In genomic region chr4:106562837-106563790, GRCm38 (mm10) we compare ENCODE assay signal across 8 mouse cellular contexts. TPM values are rescaled to one million over a fixed set of nuclear protein-coding genes. Genes with fewer than 3 reads are reported as not detected.
DNase-seq lines count a peak whose midpoint lies in the region; ATAC-seq and TF ChIP-seq lines count a peak whose summit lies in the region.

No protein-coding gene starts in this region.

- in situ Hi-C loops in CH12.LX (cut with MboI; ENCODE audit: low pct_ligation_motif_present, low pct_unique_long_range_greater_than_20kb, low sequenced_read_pairs), result no loop called here

- 33% methylated on average over 9 of the region's 9 CpGs for WGBS in intestine, embryonic 14.5 days
- 33% methylated on average over 9 of the region's 9 CpGs for WGBS in liver, postnatal 0 days (ENCODE audit: insufficient replicate concordance)
- WGBS in stomach, postnatal 0 days, result 40% methylated on average over 9 of the region's 9 CpGs
- WGBS in cerebellum, adult 2 months, result 51% methylated on average over 9 of the region's 9 CpGs

- no peak for TF ChIP-seq RAD21 in CH12.LX (IDR thresholded peaks at IDR 0.05; ENCODE audit: low read depth, low read length)

- TF ChIP-seq CTCF in CH12.LX (conservative IDR thresholded peaks at IDR 0.05 in 1 of 2, IDR thresholded peaks at IDR 0.05 in 1 of 2; ENCODE audit: low read depth in 2 of 2, low read length in 2 of 2), result no peak
- TF ChIP-seq CTCF in liver, postnatal 0 days (IDR thresholded peaks at IDR 0.05; ENCODE audit: low read depth), result no peak
- TF ChIP-seq CTCF in stomach, postnatal 0 days (IDR thresholded peaks at IDR 0.05; ENCODE audit: low read depth), result no peak
- TF ChIP-seq CTCF in cerebellum, adult 2 months (IDR thresholded peaks at IDR 0.05; ENCODE audit: borderline replicate concordance, insufficient read depth, low read depth, low read length), result no peak

- H3K9ac ChIP-seq in CH12.LX (ENCODE audit: insufficient read depth, low read depth), result peak overlapping the region; percentile 8; the same call in 1 of the 2 replicates
- H3K9ac ChIP-seq in intestine, embryonic 14.5 days (ENCODE audit: low read length), result peak overlapping the region; percentile 23; the same call in 1 of the 2 replicates
- H3K9ac ChIP-seq in liver, postnatal 0 days (replicated peaks), result peak overlapping the region; percentile 83
- no peak overlapping the region for H3K9ac ChIP-seq in stomach, postnatal 0 days (ENCODE audit: low read length)

- peaks cover 11 to 28% of the 10 kb centered on the region in 2 experiments; a peak in 3 of 4 replicates for H3K4me1 ChIP-seq in CH12.LX (ENCODE audit: control insufficient read depth in 1 of 2, insufficient read depth in 2 of 2)
- H3K4me1 ChIP-seq in intestine, embryonic 14.5 days (replicated peaks; ENCODE audit: control insufficient read depth, insufficient read depth, low read length), result peaks cover 31% of the 10 kb centered on the region
- peaks cover 9% of the 10 kb centered on the region for H3K4me1 ChIP-seq in liver, postnatal 0 days (ENCODE audit: insufficient read depth)
- peaks cover 10% of the 10 kb centered on the region; the same call in 1 of the 2 replicates for H3K4me1 ChIP-seq in stomach, postnatal 0 days (replicated peaks; ENCODE audit: control insufficient read depth, insufficient read depth)
- H3K4me1 ChIP-seq in cerebellum, adult 2 months (ENCODE audit: control insufficient read depth, insufficient read depth, low read length), result peaks cover 6% of the 10 kb centered on the region

- dilution Hi-C loops in CH12.LX (cut with MboI; ENCODE audit: extremely low pct_ligation_motif_present, extremely low pct_unique_long_range_greater_than_20kb, low sequenced_read_pairs), result no loop called here

- peaks cover 10 to 58% of the 10 kb centered on the region in 2 experiments for H3K36me3 ChIP-seq in CH12.LX (replicated peaks in 1 of 2; ENCODE audit: control insufficient read depth in 1 of 2, insufficient read depth in 1 of 2, low read length in 1 of 2)
- peaks cover 39% of the 10 kb centered on the region for H3K36me3 ChIP-seq in intestine, embryonic 14.5 days (ENCODE audit: control insufficient read depth, insufficient read depth, low read length)
- H3K36me3 ChIP-seq in liver, postnatal 0 days (replicated peaks; ENCODE audit: insufficient read depth, low read length), result peaks cover 14% of the 10 kb centered on the region; the same call in 1 of the 2 replicates
- no peaks in the 10 kb centered on the region; the same call in 1 of the 2 replicates for H3K36me3 ChIP-seq in stomach, postnatal 0 days (ENCODE audit: control insufficient read depth, insufficient read depth, low read length)

- no peaks in the 10 kb centered on the region for H3K9me3 ChIP-seq in CH12.LX (replicated peaks; ENCODE audit: low read length)
- H3K9me3 ChIP-seq in intestine, embryonic 14.5 days (ENCODE audit: control insufficient read depth, low read length), result no peaks in the 10 kb centered on the region
- H3K9me3 ChIP-seq in liver, postnatal 0 days (ENCODE audit: low read length), result no peaks in the 10 kb centered on the region
- no peaks in the 10 kb centered on the region for H3K9me3 ChIP-seq in stomach, postnatal 0 days (ENCODE audit: control insufficient read depth, low read length)

- peak overlapping the region in 2 of 3 experiments; percentile 67 to 87 for H3K4me3 ChIP-seq in CH12.LX (replicated peaks in 1 of 3; ENCODE audit: low read depth in 2 of 3, low read length in 2 of 3, poor library complexity in 1 of 3)
- H3K4me3 ChIP-seq in intestine, embryonic 14.5 days (ENCODE audit: low read depth, low read length), result peak overlapping the region; percentile 90
- H3K4me3 ChIP-seq in liver, postnatal 0 days (ENCODE audit: low read depth, low read length), result peak overlapping the region; percentile 85
- H3K4me3 ChIP-seq in stomach, postnatal 0 days (ENCODE audit: low read depth, low read length), result peak overlapping the region; percentile 65
- H3K4me3 ChIP-seq in cerebellum, adult 2 months (replicated peaks; ENCODE audit: insufficient read depth, low read depth, low read length), result no peak overlapping the region

- peaks cover 15% of the 10 kb centered on the region for H3K79me2 ChIP-seq in CH12.LX (replicated peaks; ENCODE audit: control insufficient read depth, extremely low read depth, insufficient read depth, poor library complexity, severe bottlenecking)

- peak overlapping the region; percentile 79 for H3K4me2 ChIP-seq in CH12.LX (ENCODE audit: insufficient read depth, low read depth, poor library complexity, severe bottlenecking)
- peak overlapping the region; percentile 55 for H3K4me2 ChIP-seq in intestine, embryonic 14.5 days (ENCODE audit: low read length)
- peak overlapping the region; percentile 98 for H3K4me2 ChIP-seq in liver, postnatal 0 days (ENCODE audit: low read depth, low read length)
- H3K4me2 ChIP-seq in stomach, postnatal 0 days (replicated peaks; ENCODE audit: low read depth), result peak overlapping the region; percentile 87

- no peak for TF ChIP-seq POLR2A in CH12.LX (IDR thresholded peaks at IDR 0.05; ENCODE audit: low read depth, low read length)
- no peak for TF ChIP-seq POLR2A in cerebellum, adult 2 months (IDR thresholded peaks at IDR 0.05; ENCODE audit: borderline replicate concordance, insufficient read depth, low read length)

- DNase-seq in CH12.LX (ENCODE audit: extremely low read depth), result peak; percentile 15
- DNase-seq in embryo, embryonic 10.5 days (ENCODE audit: low spot score), result peak; percentile 75
- no peak for DNase-seq in intestine, embryonic 14.5 days (ENCODE audit: low spot score)
- peak; percentile 54 for DNase-seq in liver, postnatal 0 days
- DNase-seq in stomach, postnatal 0 days (ENCODE audit: low spot score), result no peak
- no peak for DNase-seq in left cerebral cortex, adult 18-20 months (ENCODE audit: low spot score in 2 of 2)
- no peak for DNase-seq in cerebellum, adult 2 months
- DNase-seq in thymus, postnatal 10 days (ENCODE audit: low spot score in 2 of 2), result no peak

- no peak overlapping the region for H3K27ac ChIP-seq in CH12.LX (ENCODE audit: insufficient read depth, low read depth)
- no peak overlapping the region for H3K27ac ChIP-seq in intestine, embryonic 14.5 days (ENCODE audit: low read depth)
- H3K27ac ChIP-seq in liver, postnatal 0 days (ENCODE audit: low read depth), result peak overlapping the region; percentile 95
- no peak overlapping the region for H3K27ac ChIP-seq in stomach, postnatal 0 days (replicated peaks)
- H3K27ac ChIP-seq in cerebellum, adult 2 months (ENCODE audit: insufficient read depth, low read length), result no peak overlapping the region

- H3K27me3 ChIP-seq in CH12.LX (replicated peaks), result no peaks in the 10 kb centered on the region
- no peaks in the 10 kb centered on the region for H3K27me3 ChIP-seq in intestine, embryonic 14.5 days (replicated peaks; ENCODE audit: control insufficient read depth, insufficient read depth, low read length)
- H3K27me3 ChIP-seq in liver, postnatal 0 days (ENCODE audit: insufficient read depth, low read length), result 0 out of 2 replicates have a peak, but pooled peaks cover 3% of the 10 kb centered on the region
- no peaks in the 10 kb centered on the region for H3K27me3 ChIP-seq in stomach, postnatal 0 days (ENCODE audit: control insufficient read depth, insufficient read depth, low read length)
- H3K27me3 ChIP-seq in cerebellum, adult 2 months (ENCODE audit: control insufficient read depth, insufficient read depth, low read length), result no peaks in the 10 kb centered on the region

- no peak for TF ChIP-seq EP300 in CH12.LX (IDR thresholded peaks at IDR 0.05; ENCODE audit: low read length)
- TF ChIP-seq EP300 in liver, postnatal 0 days (IDR thresholded peaks at IDR 0.05; ENCODE audit: low read depth), result no peak
- TF ChIP-seq EP300 in stomach, postnatal 0 days (optimal IDR thresholded peaks at IDR 0.05), result no peak

- no peak for ATAC-seq in intestine, embryonic 14.5 days (replicated peaks; ENCODE audit: low FRiP score, low TSS enrichment, low read depth)
- ATAC-seq in liver, postnatal 0 days, result peak; percentile 26
- no peak for ATAC-seq in stomach, postnatal 0 days (ENCODE audit: low FRiP score, low TSS enrichment)

TF ChIP-seq in CH12.LX, 34 proteins besides CTCF, POLR2A, EP300 and RAD21 (continues in another document):
- TF ChIP-seq HCFC1 (IDR thresholded peaks at IDR 0.05; ENCODE audit: low read depth, low read length) (no peak), KAT2A (IDR thresholded peaks at IDR 0.05; ENCODE audit: insufficient replicate concordance, low read length) (no peak), MYC (IDR thresholded peaks at IDR 0.05; ENCODE audit: low read depth, low read length) (no peak), ZNF384 (IDR thresholded peaks at IDR 0.05; ENCODE audit: low read depth, low read length) (no peak), CHD1 (IDR thresholded peaks at IDR 0.05; ENCODE audit: low read depth, low read length) (no peak)

RNA-seq across cellular contexts. Expression of gene Dhcr24, which starts 2.3 kb away (rescaled TPM):
- 46.9 and 51.6 TPM in 2 replicates for total RNA-seq in CH12.LX (2012; rRNA removed)
- total RNA-seq in CH12.LX (2014; rRNA removed), result 37.3 and 41.4 TPM in 2 replicates
- polyA plus RNA-seq in CH12.LX (2012; ENCODE audit: insufficient read length, low read depth), result 87.8 and 90.5 TPM in 2 replicates
- polyA plus RNA-seq in intestine, embryonic 14.5 days (2014; fragmentation: Nextera tagmentation; extraction: Ambion mirVana), result 30.4 and 38.2 TPM in 2 replicates
- 13.6 and 17.1 TPM in 2 replicates for polyA plus RNA-seq in liver, postnatal 0 days (2015; fragmentation: Nextera tagmentation; extraction: Ambion mirVana)
- polyA plus RNA-seq in stomach, postnatal 0 days (2015; fragmentation: Nextera tagmentation; extraction: Ambion mirVana), result 4.7 and 7.1 TPM in 2 replicates
- 100 to 1,000 TPM in 1 of 2 experiments, 10 to 100 TPM in 1; 98.4 to 119 TPM for total RNA-seq in left cerebral cortex, adult 18-20 months (2021)
- 76.3 and 86.4 TPM in 2 replicates for polyA plus RNA-seq in cerebellum, adult 2 months (2012; rRNA removed)

RNA-seq across cellular contexts. Expression of gene Lexm, which starts 53.9 kb away (rescaled TPM):
- 0.21 TPM in 2 replicates for total RNA-seq in CH12.LX (2012; rRNA removed)
- 0.15 and 0.19 TPM in 2 replicates for total RNA-seq in CH12.LX (2014; rRNA removed)
- not detected in 2 replicates for polyA plus RNA-seq in CH12.LX (2012; ENCODE audit: insufficient read length, low read depth)
- polyA plus RNA-seq in intestine, embryonic 14.5 days (2014; fragmentation: Nextera tagmentation; extraction: Ambion mirVana), result 0.39 TPM in 1 of 2 replicates, not detected in the other
- polyA plus RNA-seq in liver, postnatal 0 days (2015; fragmentation: Nextera tagmentation; extraction: Ambion mirVana), result not detected in 2 replicates
- polyA plus RNA-seq in stomach, postnatal 0 days (2015; fragmentation: Nextera tagmentation; extraction: Ambion mirVana), result 0.08 TPM in 1 of 2 replicates, not detected in the other
- total RNA-seq in left cerebral cortex, adult 18-20 months (2021), result not detected
- polyA plus RNA-seq in cerebellum, adult 2 months (2012; rRNA removed), result 0.08 and 0.15 TPM in 2 replicates

RNA-seq across cellular contexts. Expression of gene Ttc22, which starts 59.1 kb away (rescaled TPM):
- total RNA-seq in CH12.LX (2012; rRNA removed), result not detected in 2 replicates
- not detected in 2 replicates for total RNA-seq in CH12.LX (2014; rRNA removed)
- not detected in 2 replicates for polyA plus RNA-seq in CH12.LX (2012; ENCODE audit: insufficient read length, low read depth)
- 1.1 and 2.0 TPM in 2 replicates for polyA plus RNA-seq in intestine, embryonic 14.5 days (2014; fragmentation: Nextera tagmentation; extraction: Ambion mirVana)
- not detected in 2 replicates for polyA plus RNA-seq in liver, postnatal 0 days (2015; fragmentation: Nextera tagmentation; extraction: Ambion mirVana)
- 26.9 and 28.2 TPM in 2 replicates for polyA plus RNA-seq in stomach, postnatal 0 days (2015; fragmentation: Nextera tagmentation; extraction: Ambion mirVana)
- 1 to 10 TPM in 1 of 2 experiments, under 1 TPM in 1; 0.94 to 1.0 TPM for total RNA-seq in left cerebral cortex, adult 18-20 months (2021)
- polyA plus RNA-seq in cerebellum, adult 2 months (2012; rRNA removed), result 0.26 and 0.74 TPM in 2 replicates

Comparison
In these comparisons a context has a peak if more than half of its experiments do, and no peak if none do; other contexts are left out.
1. DNase-seq: peak in CH12.LX (single experiment), embryo, embryonic 10.5 days (single experiment) and liver, postnatal 0 days (single experiment); none in intestine, embryonic 14.5 days (single experiment), stomach, postnatal 0 days (single experiment), left cerebral cortex, adult 18-20 months (0 of 2), cerebellum, adult 2 months (0 of 2) and thymus, postnatal 10 days (0 of 2).
2. Peak in every context shown above with its lines, with median percentiles within 50 percentile points of each other: H3K4me2 ChIP-seq.